Mouse (Mus musculus) heart, postnatal 0 days (tissue): ENCODE measurements at regions not wholly inside any gene's neighbourhood (a gene's known extent, or its start where the extent isn't known, plus 50 kb on each side); places are given as distances from the start of the nearest gene placed in this dataset.

Experiments used
- ATAC-seq: fragments of 200-750 bp; cut with Nextera tagmentation; 2 replicates; pipeline ENCODE4 v1.8.0; 2017; ENCODE audit warnings: low read depth, moderate number of reproducible peaks, moderate library complexity; ENCODE audit not compliant: insufficient read depth
- DNase-seq: peaks from one replicate; pipeline ENCODE4 v3.0.0-alpha.2; 2016; ENCODE audit warnings: low spot score
- H3K27ac ChIP-seq: fragments of 300-500 bp; sonication (generic); 2 replicates; pipeline ENCODE4 v1.5.1; 2014; ENCODE audit warnings: low read depth, mild to moderate bottlenecking
- H3K27me3 ChIP-seq: fragments of 300-500 bp; sonication (generic); 2 replicates; pipeline ENCODE4 v1.6.1; 2014; ENCODE audit warnings: low read length, mixed read lengths; ENCODE audit not compliant: control insufficient read depth, insufficient read depth
- H3K36me3 ChIP-seq: fragments of 300-500 bp; sonication (generic); replicated peaks from 2 replicates; pipeline ENCODE4 v1.6.1; 2014; ENCODE audit warnings: low read length, mixed read lengths; ENCODE audit not compliant: control insufficient read depth, insufficient read depth
- H3K4me1 ChIP-seq: fragments of 300-500 bp; sonication (generic); 2 replicates; pipeline ENCODE4 v1.6.1; 2014; ENCODE audit warnings: antibody characterized with exemption; ENCODE audit not compliant: control insufficient read depth, insufficient read depth
- H3K4me2 ChIP-seq: fragments of 300-500 bp; sonication (generic); 2 replicates; pipeline ENCODE4 v1.6.1; 2014; ENCODE audit warnings: low read depth, mild to moderate bottlenecking, low read length, moderate library complexity
- H3K4me3 ChIP-seq: fragments of 300-500 bp; sonication (generic); 2 replicates; pipeline ENCODE4 v1.5.1; 2014; ENCODE audit warnings: low read depth, low read length
- H3K9ac ChIP-seq: fragments of 300-500 bp; sonication (generic); replicated peaks from 2 replicates; pipeline ENCODE4 v1.6.1; 2014; ENCODE audit warnings: low read depth, low read length, mixed read lengths
- H3K9me3 ChIP-seq: fragments of 300-500 bp; sonication (generic); replicated peaks from 2 replicates; pipeline ENCODE4 v1.6.1; 2016; ENCODE audit warnings: low read length; ENCODE audit not compliant: control insufficient read depth
- CTCF ChIP-seq: IDR thresholded peaks from 2 replicates; pipeline ENCODE4 v1.5.1; 2016; ENCODE audit warnings: antibody characterized with exemption, control low read depth, low read depth
- EP300 ChIP-seq: IDR thresholded peaks from 2 replicates; pipeline ENCODE4 v1.6.1; 2016; ENCODE audit warnings: antibody characterized with exemption, low read depth
- WGBS: fragments of 180-500 bp; shearing (Covaris S2); extraction: QIAGEN DNeasy Blood & Tissue Kit; methylation state at CpG from one replicate; pipeline ENCODE4 v1.1.7; 2014; 5-methylcytosine and 5-hydroxymethylcytosine counted together

DNA sequence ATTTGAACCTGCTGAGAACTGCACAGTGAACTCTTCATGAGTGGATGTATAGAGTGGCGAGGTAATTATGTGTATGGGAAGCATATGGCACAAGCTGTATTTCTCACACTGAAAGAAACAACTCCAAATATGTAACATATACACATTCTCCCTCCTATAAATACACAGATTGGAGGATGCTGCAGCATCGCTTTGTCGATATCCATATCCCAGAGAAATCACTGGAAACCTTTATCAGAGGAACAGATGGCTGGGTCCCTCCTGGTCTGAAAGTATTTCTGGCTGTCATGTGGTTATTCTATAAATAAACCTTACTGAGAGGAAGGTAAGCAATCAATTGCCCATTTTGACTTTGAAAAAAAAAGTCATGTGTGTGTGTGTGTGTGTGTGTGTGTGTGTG is 365.4 kb downstream of the Gm16223 start:
- Histone ChIP-seq H3K27me3 (no peaks in the 10 kb centered on the region), H3K9ac (no peak overlapping the region), H3K4me3 (no peak overlapping the region), H3K27ac (no peak overlapping the region), H3K4me1 (no peaks in the 10 kb centered on the region), H3K36me3 (no peaks in the 10 kb centered on the region), H3K4me2 (no peak overlapping the region), H3K9me3 (no peaks in the 10 kb centered on the region)
- WGBS, result 67% methylated on average over 3 of the region's 3 CpGs
- TF ChIP-seq CTCF (no peak), EP300 (no peak)
- ATAC-seq, result no peak
- no peak for DNase-seq

GRCm38 (mm10) chr5:42448644-42449043 is 380.9 kb downstream of the Gm16223 start:
- DNase-seq (no peak), ATAC-seq (no peak)
- Histone ChIP-seq H3K4me3 (no peak overlapping the region), H3K27ac (no peak overlapping the region), H3K36me3 (no peaks in the 10 kb centered on the region), H3K9me3 (no peaks in the 10 kb centered on the region), H3K9ac (no peak overlapping the region), H3K4me2 (no peak overlapping the region), H3K27me3 (no peaks in the 10 kb centered on the region), H3K4me1 (peaks cover 3% of the 10 kb centered on the region; the same call in 1 of the 2 replicates)
- 22% methylated on average over 2 of the region's 2 CpGs for whole genome bisulfite sequencing
- TF ChIP-seq CTCF (no peak), EP300 (no peak)

GRCm38 (mm10) chr5:42449581-42449980 is 381.8 kb downstream of the Gm16223 start:
- Histone ChIP-seq H3K4me3 (no peak overlapping the region), H3K4me2 (no peak overlapping the region), H3K4me1 (peaks cover 3% of the 10 kb centered on the region; the same call in 1 of the 2 replicates), H3K27ac (no peak overlapping the region), H3K36me3 (no peaks in the 10 kb centered on the region), H3K27me3 (no peaks in the 10 kb centered on the region), H3K9me3 (no peaks in the 10 kb centered on the region), H3K9ac (no peak overlapping the region)
- peak; percentile 32 for DNase-seq
- no peak for ATAC-seq
- 37% methylated on average over 2 of the region's 2 CpGs for WGBS
- TF ChIP-seq CTCF (no peak), EP300 (no peak)

DNA sequence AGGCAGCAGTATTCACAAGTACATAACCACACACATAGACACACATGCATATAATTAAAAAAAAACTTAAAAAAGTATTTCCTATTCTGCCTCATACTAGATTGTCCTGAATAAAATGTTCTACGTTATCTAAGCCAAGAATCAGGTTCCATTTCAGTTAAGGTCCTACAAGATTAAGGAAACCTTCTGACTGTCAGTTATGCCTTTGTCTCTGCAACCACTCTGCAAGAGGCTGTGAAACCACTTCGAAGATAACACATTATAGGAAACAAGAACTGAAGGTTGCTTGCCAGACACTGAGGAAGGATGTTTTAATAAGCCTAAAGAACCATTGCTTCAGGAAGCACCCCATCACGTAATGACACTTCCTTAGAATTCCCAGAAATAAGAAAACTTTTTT is 385.9 kb downstream of the Gm16223 start:
- no peak for TF ChIP-seq EP300
- no peak for TF ChIP-seq CTCF
- no peaks in the 10 kb centered on the region for H3K27me3 ChIP-seq
- no peak overlapping the region for H3K27ac ChIP-seq
- ATAC-seq (no peak), DNase-seq (no peak)
- H3K4me2 ChIP-seq, result no peak overlapping the region
- H3K9ac ChIP-seq, result no peak overlapping the region
- no peaks in the 10 kb centered on the region for H3K9me3 ChIP-seq
- no peak overlapping the region for H3K4me3 ChIP-seq
- no peaks in the 10 kb centered on the region for H3K36me3 ChIP-seq
- WGBS, result 58% methylated on average over 3 of the region's 3 CpGs
- peaks cover 3% of the 10 kb centered on the region; the same call in 1 of the 2 replicates for H3K4me1 ChIP-seq

GRCm38 (mm10) chr5:42461195-42461594 is 393.4 kb downstream of the Gm16223 start:
- no peak for DNase-seq
- H3K4me2 ChIP-seq, result no peak overlapping the region
- no peak overlapping the region for H3K9ac ChIP-seq
- no peak for ATAC-seq
- no peaks in the 10 kb centered on the region for H3K27me3 ChIP-seq
- no peaks in the 10 kb centered on the region for H3K9me3 ChIP-seq
- H3K4me1 ChIP-seq, result no peaks in the 10 kb centered on the region
- no peaks in the 10 kb centered on the region for H3K36me3 ChIP-seq
- WGBS, result 97% methylated on average over 1 of the region's 1 CpGs
- no peak for TF ChIP-seq EP300
- TF ChIP-seq CTCF, result no peak
- no peak overlapping the region for H3K27ac ChIP-seq
- H3K4me3 ChIP-seq, result no peak overlapping the region

DNA sequence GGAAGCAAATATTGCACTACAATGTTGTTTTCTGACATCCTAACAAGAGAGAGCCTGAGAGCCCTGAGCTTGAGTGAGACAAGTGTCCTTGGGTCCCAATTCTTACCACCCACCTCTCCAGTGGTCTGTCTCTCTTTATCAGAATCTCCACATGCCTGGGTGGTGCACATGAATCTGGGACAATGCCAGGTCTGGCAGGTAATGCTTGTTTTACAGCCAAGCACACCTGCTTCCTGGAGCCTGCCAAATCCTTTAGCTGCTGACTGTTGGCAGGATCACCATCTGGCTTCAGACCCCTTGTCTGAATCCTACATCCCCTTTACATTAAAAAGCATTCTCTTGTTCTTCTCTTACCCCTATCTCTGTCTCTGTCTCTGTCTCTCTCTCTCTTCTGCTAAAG is 397.1 kb downstream of the Gm16223 start:
- H3K9ac ChIP-seq, result no peak overlapping the region
- H3K36me3 ChIP-seq, result no peaks in the 10 kb centered on the region
- no peaks in the 10 kb centered on the region for H3K4me1 ChIP-seq
- no peaks in the 10 kb centered on the region for H3K9me3 ChIP-seq
- DNase-seq, result no peak
- H3K27me3 ChIP-seq, result no peaks in the 10 kb centered on the region
- ATAC-seq, result no peak
- no peak overlapping the region for H3K4me2 ChIP-seq
- no peak overlapping the region for H3K27ac ChIP-seq
- no peak overlapping the region for H3K4me3 ChIP-seq
- no peak for TF ChIP-seq CTCF
- TF ChIP-seq EP300, result no peak
